Mouse (Mus musculus): ENCODE measurements around the gene Cbr1.

The Cbr1 gene

GRCm38 (mm10) chr16:93605553-93605952 lies at the start of gene Cbr1:
TSS of gene Cbr1 (plus strand) at chr16:93605853.
- no peak for DNase-seq

GRCm38 (mm10) chr16:93557646-93558045 lies 48.0 kb upstream of the Cbr1 start:
- peak; percentile 78 for DNase-seq

- no peak for DNase-seq
Observed at GRCm38 (mm10) chr16:93558499-93558898, 47.2 kb upstream of the Cbr1 start.

GRCm38 (mm10) chr16:93572383-93572782 lies 33.3 kb upstream of the Cbr1 start:
- DNase-seq = no peak

- DNase-seq = no peak
Observed at GRCm38 (mm10) chr16:93573434-93573833, 32.2 kb upstream of the Cbr1 start.

GRCm38 (mm10) chr16:93574521-93575191 lies 31.0 kb upstream of the Cbr1 start:
- peak; percentile 24 for DNase-seq

GRCm38 (mm10) chr16:93575574-93575973 lies 30.1 kb upstream of the Cbr1 start:
- DNase-seq = no peak

GRCm38 (mm10) chr16:93576412-93577082 lies 29.1 kb upstream of the Cbr1 start:
- peak; percentile 88 for DNase-seq

GRCm38 (mm10) chr16:93578346-93579005 lies 27.2 kb upstream of the Cbr1 start:
- no peak for DNase-seq

- peak; percentile 58 for DNase-seq
Observed at GRCm38 (mm10) chr16:93581125-93581524, 24.5 kb upstream of the Cbr1 start.

GRCm38 (mm10) chr16:93584976-93585702 lies 20.5 kb upstream of the Cbr1 start:
- DNase-seq = peak; percentile 34

GRCm38 (mm10) chr16:93585703-93586205 lies 19.9 kb upstream of the Cbr1 start:
- DNase-seq = no peak

GRCm38 (mm10) chr16:93586382-93586781 lies 19.3 kb upstream of the Cbr1 start:
- no peak for DNase-seq

- peak; percentile 13 for DNase-seq
Observed at GRCm38 (mm10) chr16:93588281-93588680, 17.4 kb upstream of the Cbr1 start.

- DNase-seq = no peak
Observed at GRCm38 (mm10) chr16:93590915-93591314, 14.7 kb upstream of the Cbr1 start.

- DNase-seq = no peak
Observed at GRCm38 (mm10) chr16:93591450-93592430, 13.9 kb upstream of the Cbr1 start.

- no peak for DNase-seq
Observed at GRCm38 (mm10) chr16:93592711-93593110, 12.9 kb upstream of the Cbr1 start.

- DNase-seq = no peak
Observed at GRCm38 (mm10) chr16:93593406-93593805, 12.2 kb upstream of the Cbr1 start.

GRCm38 (mm10) chr16:93594448-93594847 lies 11.2 kb upstream of the Cbr1 start:
- no peak for DNase-seq

GRCm38 (mm10) chr16:93595766-93596165 lies 9.9 kb upstream of the Cbr1 start:
- no peak for DNase-seq

GRCm38 (mm10) chr16:93596807-93597206 lies 8.8 kb upstream of the Cbr1 start:
- no peak for DNase-seq

GRCm38 (mm10) chr16:93597551-93597950 lies 8.1 kb upstream of the Cbr1 start:
- no peak for DNase-seq
